Mouse (Mus musculus) urinary bladder, postnatal 36 days (tissue): ENCODE results near the gene Ap2a1.
A peak's percentile ranks its signal among the peaks of the same experiment; 100 is the strongest.

Experiments
- DNase-seq, 2 experiments: peaks; one replicate each; pipeline ENCODE4 v3.0.0; 2022; ENCODE audit warnings: low spot score in 2 of 2, mixed read lengths in 1 of 2

Ap2a1 gene

GRCm38 (mm10) chr7:44864595-44865542 lies 64.4 kb downstream of the Ap2a1 start:
- DNase-seq, result no peak

- DNase-seq, result no peak
Measured at GRCm38 (mm10) chr7:44863982-44864494, 65.3 kb downstream of the Ap2a1 start.

GRCm38 (mm10) chr7:44863210-44863609 lies 66.1 kb downstream of the Ap2a1 start:
- DNase-seq, result no peak

- DNase-seq, result no peak
Measured at GRCm38 (mm10) chr7:44862434-44862833, 66.9 kb downstream of the Ap2a1 start.

GRCm38 (mm10) chr7:44861429-44861816 lies 67.9 kb downstream of the Ap2a1 start:
- no peak for DNase-seq

- peak in 1 of 2 experiments; percentile 62 for DNase-seq
Measured at GRCm38 (mm10) chr7:44860576-44861428, 68.5 kb downstream of the Ap2a1 start.

GRCm38 (mm10) chr7:44859896-44860295 lies 69.4 kb downstream of the Ap2a1 start:
- DNase-seq, result no peak

GRCm38 (mm10) chr7:44857905-44858304 lies 71.4 kb downstream of the Ap2a1 start:
- no peak for DNase-seq

- peak; percentile 78 to 84 for DNase-seq
Measured at GRCm38 (mm10) chr7:44857042-44857552, 72.2 kb downstream of the Ap2a1 start, which contains the start of gene Pnkp. Gene Pnkp, plus strand, starts transcription at chr7:44857139.

- no peak for DNase-seq
Measured at GRCm38 (mm10) chr7:44856265-44856916, 72.9 kb downstream of the Ap2a1 start.

- DNase-seq, result no peak
Measured at GRCm38 (mm10) chr7:44855036-44855435, 74.3 kb downstream of the Ap2a1 start.

GRCm38 (mm10) chr7:44854356-44855031 lies 74.8 kb downstream of the Ap2a1 start:
- DNase-seq, result peak; percentile 85 to 90

- no peak for DNase-seq
Measured at GRCm38 (mm10) chr7:44853596-44854355, 75.5 kb downstream of the Ap2a1 start.

GRCm38 (mm10) chr7:44853065-44853464 lies 76.2 kb downstream of the Ap2a1 start:
- no peak for DNase-seq

GRCm38 (mm10) chr7:44852259-44853027 lies 76.9 kb downstream of the Ap2a1 start:
- no peak for DNase-seq

- no peak for DNase-seq
Measured at GRCm38 (mm10) chr7:44851625-44852234, 77.6 kb downstream of the Ap2a1 start.

GRCm38 (mm10) chr7:44850789-44851624 lies 78.3 kb downstream of the Ap2a1 start:
- DNase-seq, result no peak
